Mouse (Mus musculus) left cerebral cortex, adult 18-20 months (tissue): ENCODE results near the gene Pth2. TPM values are rescaled to one million over a fixed set of nuclear protein-coding genes. Genes with fewer than 3 reads are reported as not detected.

ENCODE experiments used
- DNase-seq, 2 experiments: peaks; one replicate each; pipeline ENCODE4 v3.0.0; 2021 to 2022; ENCODE audit warnings: low spot score in 2 of 2, mixed read lengths in 1 of 2
- long read RNA-seq, 2 experiments: library from polyadenylated mRNA; stranded (forward); transcript quantifications; one replicate each; pipeline ENCODE4 v2.0.0; 2021
- total RNA-seq, 2 experiments: library from RNA; stranded (reverse); gene quantifications; 2 replicates each; pipeline ENCODE4 v1.2.3; 2021

Gene Pth2
- not detected for total RNA-seq
- long read RNA-seq, experiment 1: 0 reads
- long read RNA-seq, experiment 2: 0 reads

- no peak for DNase-seq
These were observed at the start of gene Pth2 for GRCm38 (mm10) chr7:45180896-45181477. Gene Pth2 (plus strand): TSS chr7:45180995.

GRCm38 (mm10) chr7:45131850-45132249, 48.9 kb upstream of the Pth2 start:
- no peak for DNase-seq

- no peak for DNase-seq
These were observed 47.2 kb upstream of the Pth2 start for GRCm38 (mm10) chr7:45133446-45134159.

DNA sequence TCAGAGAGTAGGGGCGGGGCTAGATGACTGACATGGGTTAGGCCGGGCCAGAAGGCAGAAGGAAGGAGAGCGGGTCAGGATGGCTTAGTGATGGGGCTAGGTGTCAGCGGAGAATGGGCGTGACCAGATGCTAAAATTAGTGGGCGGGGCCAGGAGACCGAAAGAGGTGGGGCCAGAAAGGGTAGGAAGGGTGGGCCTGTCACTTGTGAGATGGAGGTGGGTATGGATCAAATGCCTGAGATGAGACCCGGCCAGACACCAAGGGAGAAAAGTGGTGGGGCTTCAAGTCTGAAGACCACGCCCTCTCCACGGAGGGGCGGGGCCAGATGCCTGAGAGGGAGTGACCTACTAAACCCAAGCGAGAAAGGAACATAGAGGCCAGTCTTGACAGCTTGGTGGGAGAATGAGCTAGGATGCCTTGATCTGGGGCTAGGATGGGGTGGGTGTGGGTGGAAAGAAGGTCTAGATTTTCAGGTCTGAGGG, 46.2 kb upstream of the Pth2 start:
- no peak for DNase-seq

DNA sequence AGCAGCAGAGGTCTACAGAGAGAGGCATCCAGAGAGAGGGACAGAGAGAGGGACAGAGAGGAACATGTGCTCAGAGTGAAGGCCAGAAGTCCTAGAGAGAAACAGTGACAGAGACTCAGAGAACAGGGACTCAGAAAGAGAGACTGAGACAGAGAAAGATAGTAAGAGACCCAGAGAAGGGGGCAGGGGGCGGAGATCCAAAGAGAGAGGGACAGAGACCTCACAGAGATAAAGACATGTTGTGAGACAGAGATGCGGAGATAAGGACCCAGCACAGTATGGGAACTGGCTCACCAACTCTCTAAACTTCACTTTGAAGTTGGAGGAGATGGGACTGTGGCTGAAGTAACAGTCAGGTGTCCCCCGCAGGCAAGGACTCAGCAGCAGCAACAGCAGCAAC, 45.4 kb upstream of the Pth2 start:
- DNase-seq: no peak

- peak; percentile 87 to 90 for DNase-seq
These were observed 44.7 kb upstream of the Pth2 start, which contains the start of the genes Gm45713 and Flt3l for GRCm38 (mm10) chr7:45135993-45136567. Gene Gm45713 (minus strand): TSS chr7:45136231. Gene Flt3l (minus strand): TSS chr7:45136432.

GRCm38 (mm10) chr7:45137171-45138006, 43.4 kb upstream of the Pth2 start:
- no peak for DNase-seq

GRCm38 (mm10) chr7:45138403-45138802, 42.4 kb upstream of the Pth2 start:
- no peak for DNase-seq

DNA sequence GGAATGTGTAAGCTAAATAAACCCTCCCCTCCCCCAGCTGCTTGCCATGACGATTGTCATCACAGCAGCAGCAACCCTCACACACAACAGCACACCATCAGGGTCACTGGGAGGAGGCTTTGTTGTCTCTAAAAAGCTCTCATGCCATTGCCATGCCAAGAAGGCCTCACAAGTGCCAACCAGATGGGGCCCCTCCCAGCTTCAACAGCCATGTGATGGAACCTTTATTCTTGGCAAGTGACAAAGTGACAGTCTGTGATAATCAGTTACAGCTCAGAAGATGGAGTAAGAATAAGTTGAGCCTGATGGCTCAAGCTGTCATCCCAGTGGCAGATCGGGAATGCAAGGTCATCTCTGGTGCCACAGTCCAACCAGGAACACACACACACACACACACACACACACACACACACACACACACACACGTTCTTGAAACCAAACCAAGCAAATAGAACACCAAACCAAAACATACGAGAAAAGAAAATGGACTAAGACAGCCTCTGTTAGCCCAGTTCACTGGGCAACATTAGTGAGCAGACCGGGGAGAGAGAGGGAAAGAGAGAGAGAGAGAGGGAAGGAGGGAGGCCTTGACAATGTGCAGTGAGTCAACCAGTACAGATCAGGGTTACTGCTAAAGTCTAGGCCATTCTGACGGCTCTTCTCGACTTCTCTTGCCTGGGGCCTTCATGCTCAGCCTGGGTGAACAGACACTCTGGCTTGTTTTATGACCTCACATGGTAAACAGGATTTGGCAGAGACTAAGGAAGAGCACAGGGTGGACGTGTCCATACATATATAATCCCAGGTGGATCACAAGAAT, 40.7 kb upstream of the Pth2 start:
- no peak for DNase-seq

DNA sequence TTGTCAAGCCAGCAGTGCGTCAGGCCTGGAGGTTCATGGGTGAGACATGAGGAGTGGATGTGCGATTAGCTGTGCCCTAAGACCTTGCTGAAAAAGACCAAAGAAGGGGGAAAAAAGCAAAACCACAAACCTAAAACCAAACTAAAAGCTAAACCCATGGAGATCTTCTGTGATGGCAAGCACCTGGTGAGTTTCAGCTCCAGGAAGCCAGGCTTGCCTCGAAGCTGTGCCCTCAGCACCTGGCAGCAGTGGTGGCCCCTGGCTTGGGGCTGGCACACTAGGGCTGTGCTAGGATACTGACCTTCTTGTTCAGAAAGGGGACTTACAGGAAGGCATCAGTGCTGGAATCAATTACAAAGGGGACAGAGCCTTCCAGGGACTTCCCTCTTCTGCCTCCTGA, 39.5 kb upstream of the Pth2 start:
- no peak for DNase-seq

GRCm38 (mm10) chr7:45141914-45142313, 38.9 kb upstream of the Pth2 start:
- no peak for DNase-seq

- DNase-seq: no peak
These were observed 36.2 kb upstream of the Pth2 start for GRCm38 (mm10) chr7:45144368-45145174.

- DNase-seq: no peak
These were observed 35.3 kb upstream of the Pth2 start for GRCm38 (mm10) chr7:45145460-45145859.

GRCm38 (mm10) chr7:45147267-45147666, 33.5 kb upstream of the Pth2 start:
- DNase-seq: no peak

- no peak for DNase-seq
These were observed 32.9 kb upstream of the Pth2 start for GRCm38 (mm10) chr7:45147899-45148298.

DNA sequence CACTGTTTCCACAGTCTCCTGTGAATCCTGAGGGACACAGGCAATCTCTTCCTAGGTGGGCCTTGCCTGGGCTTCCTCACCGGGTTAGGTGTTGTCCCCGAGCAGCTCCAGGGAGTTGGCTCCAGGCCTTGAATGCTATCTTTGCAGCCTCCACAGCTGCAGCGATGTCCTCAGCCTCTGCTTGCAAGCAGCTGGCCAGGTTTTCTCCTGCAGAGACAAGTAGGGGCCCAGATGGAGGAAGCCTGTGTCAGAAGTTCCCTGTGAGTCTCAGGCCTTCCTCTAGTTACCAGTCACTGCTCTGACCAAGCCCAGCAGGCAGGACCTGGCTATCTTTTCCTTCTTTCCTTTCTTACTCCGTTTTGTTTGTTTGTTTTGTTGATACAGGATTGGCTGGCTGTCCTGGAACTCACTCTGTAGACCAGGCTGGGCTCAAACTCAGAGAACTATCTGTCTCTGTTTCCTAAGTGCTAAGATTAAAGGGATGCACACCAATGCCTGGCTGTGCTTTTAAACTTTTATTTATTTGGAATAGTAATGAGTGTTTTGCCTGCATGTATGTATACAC, 32.2 kb upstream of the Pth2 start:
- no peak for DNase-seq

DNA sequence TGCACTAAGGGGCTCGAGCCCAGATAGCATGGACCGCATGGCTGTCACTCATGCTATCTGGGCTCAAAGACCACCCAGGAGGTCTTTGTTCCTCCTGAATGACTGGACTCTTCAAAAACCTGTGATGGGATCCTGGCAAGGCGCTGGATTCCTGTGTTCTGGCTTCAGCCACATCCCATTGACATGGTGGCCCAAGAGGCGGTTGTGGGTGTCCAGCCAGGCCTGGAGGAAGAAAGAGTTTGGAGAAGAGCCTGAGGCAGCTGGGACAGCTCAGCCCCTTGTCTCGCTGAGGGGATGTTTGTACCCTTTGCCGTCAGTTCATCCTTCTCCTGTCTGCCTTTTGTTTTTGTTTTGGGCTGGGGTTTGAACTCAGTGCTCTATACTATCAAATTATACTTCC, 31.2 kb upstream of the Pth2 start:
- no peak for DNase-seq

DNA sequence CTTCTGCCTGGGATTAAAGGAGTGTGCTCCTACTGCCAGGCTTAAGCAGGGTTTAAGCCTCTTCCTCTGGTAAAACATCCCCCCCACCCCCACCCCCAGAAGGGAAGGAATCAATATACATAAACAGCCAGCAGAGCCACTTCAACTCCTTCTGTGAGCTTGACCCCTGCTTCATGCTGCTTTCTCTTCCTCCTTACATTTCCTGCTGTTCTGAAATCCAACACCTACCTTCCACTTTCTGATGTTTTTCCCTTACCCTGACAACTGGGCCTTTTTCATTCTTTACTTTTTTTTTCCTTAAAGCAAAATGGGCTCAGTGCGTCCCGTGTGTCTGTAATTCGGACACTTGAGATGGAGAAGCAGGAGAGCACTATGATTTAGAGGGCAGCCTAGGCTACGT, 30.5 kb upstream of the Pth2 start:
- DNase-seq: no peak

DNA sequence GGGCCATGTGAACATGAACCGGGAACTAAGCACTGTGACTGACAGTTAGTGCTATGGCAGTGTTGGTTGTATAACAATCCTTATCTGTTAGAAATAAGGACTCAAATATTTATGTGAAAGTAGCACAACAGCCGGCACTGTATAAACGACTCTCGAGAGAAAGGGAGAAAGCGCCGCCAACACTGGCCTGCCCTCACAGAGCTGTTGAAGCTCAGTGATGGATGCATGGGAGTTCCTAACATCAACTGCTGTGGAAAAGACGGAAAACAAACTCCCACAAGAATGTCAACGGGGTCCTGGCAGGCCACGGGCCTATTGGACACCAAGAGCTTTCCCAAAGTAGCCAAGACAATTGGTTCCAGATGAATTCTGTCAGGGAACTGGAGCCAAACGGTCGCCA, 29.5 kb upstream of the Pth2 start:
- no peak for DNase-seq
